Mouse (Mus musculus): ENCODE data around the gene Rtp1. TPM values are rescaled to one million over a fixed set of nuclear protein-coding genes. Genes with fewer than 3 reads are reported as not detected.

Gene Rtp1
- total and polyA plus RNA-seq, 3 experiments, result 0.05 TPM; not detected in 2

GRCm38 (mm10) chr16:23403008-23403755 lies 25.8 kb upstream of the Rtp1 start:
- H3K36me3 ChIP-seq (replicated peaks), result no peaks in the 10 kb centered on the region
- no peak for ATAC-seq (ENCODE audit: extremely low read depth, insufficient number of reproducible peaks, low FRiP score, poor library complexity, severe bottlenecking)
- TF ChIP-seq GATA1 (IDR thresholded peaks at IDR 0.05; ENCODE audit: borderline replicate concordance, low read length) (no peak), CTCF (IDR thresholded peaks at IDR 0.05; ENCODE audit: low read depth, low read length) (0 out of 2 replicates have a peak, but pooled peaks have one; percentile 19)

GRCm38 (mm10) chr16:23412930-23413329 lies 16.0 kb upstream of the Rtp1 start:
- DNase-seq (ENCODE audit: low spot score) (no peak), ATAC-seq (ENCODE audit: extremely low read depth, insufficient number of reproducible peaks, low FRiP score, poor library complexity, severe bottlenecking) (no peak)
- Histone ChIP-seq H3K4me1 (ENCODE audit: insufficient read depth, low read depth, low read length) (no peaks in the 10 kb centered on the region), H3K9me3 (replicated peaks) (no peaks in the 10 kb centered on the region), H3K36me3 (replicated peaks) (no peaks in the 10 kb centered on the region), H3K27me3 (ENCODE audit: insufficient read depth, low read length) (no peaks in the 10 kb centered on the region), H3K4me3 (ENCODE audit: low read depth, low read length) (no peak overlapping the region)
- TF ChIP-seq GATA1 (IDR thresholded peaks at IDR 0.05; ENCODE audit: borderline replicate concordance, low read length) (no peak), CTCF (IDR thresholded peaks at IDR 0.05; ENCODE audit: low read depth, low read length) (no peak), POLR2AphosphoS5 (IDR thresholded peaks at IDR 0.05; ENCODE audit: insufficient replicate concordance, low read depth, low read length) (no peak), TAL1 (conservative IDR thresholded peaks at IDR 0.05; ENCODE audit: low read depth, low read length) (no peak), GATA2 (IDR thresholded peaks at IDR 0.05; ENCODE audit: borderline replicate concordance, low read depth, low read length) (no peak)

More at GRCm38 (mm10) chr16:23403008-23403755, 25.8 kb upstream of the Rtp1 start:
- Histone ChIP-seq H3K27me3 (ENCODE audit: insufficient read depth, low read length) (no peaks in the 10 kb centered on the region; the same call in 1 of the 2 replicates), H3K4me1 (ENCODE audit: insufficient read depth, low read depth, low read length) (peaks cover 34% of the 10 kb centered on the region), H3K9me3 (replicated peaks) (0 out of 2 replicates have a peak, but pooled peaks cover 2% of the 10 kb centered on the region), H3K4me3 (ENCODE audit: low read depth, low read length) (no peak overlapping the region)
- peak; percentile 6 for DNase-seq (ENCODE audit: low spot score)

GRCm38 (mm10) chr16:23416261-23416656 lies 12.7 kb upstream of the Rtp1 start:
- ATAC-seq (ENCODE audit: extremely low read depth, insufficient number of reproducible peaks, low FRiP score, poor library complexity, severe bottlenecking), result no peak
- Histone ChIP-seq H3K9me3 (replicated peaks) (no peaks in the 10 kb centered on the region), H3K4me3 (ENCODE audit: low read depth, low read length) (no peak overlapping the region), H3K36me3 (replicated peaks) (no peaks in the 10 kb centered on the region), H3K4me1 (ENCODE audit: insufficient read depth, low read depth, low read length) (no peaks in the 10 kb centered on the region), H3K27me3 (ENCODE audit: insufficient read depth, low read length) (no peaks in the 10 kb centered on the region)
- no peak for TF ChIP-seq GATA1 (IDR thresholded peaks at IDR 0.05; ENCODE audit: borderline replicate concordance, low read length)
- TF ChIP-seq POLR2AphosphoS5 (IDR thresholded peaks at IDR 0.05; ENCODE audit: insufficient replicate concordance, low read depth, low read length), result no peak
- TF ChIP-seq GATA2 (IDR thresholded peaks at IDR 0.05; ENCODE audit: borderline replicate concordance, low read depth, low read length), result no peak
- no peak for TF ChIP-seq CTCF (IDR thresholded peaks at IDR 0.05; ENCODE audit: low read depth, low read length)
- TF ChIP-seq TAL1 (conservative IDR thresholded peaks at IDR 0.05; ENCODE audit: low read depth, low read length), result no peak
- no peak for DNase-seq (ENCODE audit: low spot score)

GRCm38 (mm10) chr16:23416657-23417293 lies 12.2 kb upstream of the Rtp1 start:
- H3K36me3 ChIP-seq (replicated peaks), result no peaks in the 10 kb centered on the region
- ATAC-seq (ENCODE audit: extremely low read depth, insufficient number of reproducible peaks, low FRiP score, poor library complexity, severe bottlenecking) (no peak), DNase-seq (ENCODE audit: low spot score) (no peak)
- TF ChIP-seq POLR2AphosphoS5 (IDR thresholded peaks at IDR 0.05; ENCODE audit: insufficient replicate concordance, low read depth, low read length) (no peak), GATA2 (IDR thresholded peaks at IDR 0.05; ENCODE audit: borderline replicate concordance, low read depth, low read length) (no peak), TAL1 (conservative IDR thresholded peaks at IDR 0.05; ENCODE audit: low read depth, low read length) (no peak), GATA1 (IDR thresholded peaks at IDR 0.05; ENCODE audit: borderline replicate concordance, low read length) (no peak), CTCF (IDR thresholded peaks at IDR 0.05; ENCODE audit: low read depth, low read length) (no peak)
- H3K9me3 ChIP-seq (replicated peaks), result no peaks in the 10 kb centered on the region
- H3K4me3 ChIP-seq (ENCODE audit: low read depth, low read length), result no peak overlapping the region
- no peaks in the 10 kb centered on the region for H3K27me3 ChIP-seq (ENCODE audit: insufficient read depth, low read length)
- no peaks in the 10 kb centered on the region for H3K4me1 ChIP-seq (ENCODE audit: insufficient read depth, low read depth, low read length)

- H3K4me1 ChIP-seq (ENCODE audit: insufficient read depth, low read depth, low read length), result no peaks in the 10 kb centered on the region
- TF ChIP-seq GATA2 (IDR thresholded peaks at IDR 0.05; ENCODE audit: borderline replicate concordance, low read depth, low read length) (no peak), CTCF (IDR thresholded peaks at IDR 0.05; ENCODE audit: low read depth, low read length) (no peak), TAL1 (conservative IDR thresholded peaks at IDR 0.05; ENCODE audit: low read depth, low read length) (no peak), GATA1 (IDR thresholded peaks at IDR 0.05; ENCODE audit: borderline replicate concordance, low read length) (no peak), POLR2AphosphoS5 (IDR thresholded peaks at IDR 0.05; ENCODE audit: insufficient replicate concordance, low read depth, low read length) (no peak)
- no peaks in the 10 kb centered on the region for H3K36me3 ChIP-seq (replicated peaks)
- no peak for DNase-seq (ENCODE audit: low spot score)
- H3K4me3 ChIP-seq (ENCODE audit: low read depth, low read length), result no peak overlapping the region
- no peak for ATAC-seq (ENCODE audit: extremely low read depth, insufficient number of reproducible peaks, low FRiP score, poor library complexity, severe bottlenecking)
- H3K27me3 ChIP-seq (ENCODE audit: insufficient read depth, low read length), result no peaks in the 10 kb centered on the region
- H3K9me3 ChIP-seq (replicated peaks), result no peaks in the 10 kb centered on the region
Observed at GRCm38 (mm10) chr16:23417456-23418240, 11.3 kb upstream of the Rtp1 start.

GRCm38 (mm10) chr16:23419565-23420085 lies 9.3 kb upstream of the Rtp1 start:
- Histone ChIP-seq H3K9me3 (replicated peaks) (no peaks in the 10 kb centered on the region), H3K4me3 (ENCODE audit: low read depth, low read length) (no peak overlapping the region), H3K27me3 (ENCODE audit: insufficient read depth, low read length) (no peaks in the 10 kb centered on the region), H3K36me3 (replicated peaks) (no peaks in the 10 kb centered on the region), H3K4me1 (ENCODE audit: insufficient read depth, low read depth, low read length) (no peaks in the 10 kb centered on the region)
- DNase-seq (ENCODE audit: low spot score) (no peak), ATAC-seq (ENCODE audit: extremely low read depth, insufficient number of reproducible peaks, low FRiP score, poor library complexity, severe bottlenecking) (no peak)
- TF ChIP-seq CTCF (IDR thresholded peaks at IDR 0.05; ENCODE audit: low read depth, low read length) (no peak), GATA1 (IDR thresholded peaks at IDR 0.05; ENCODE audit: borderline replicate concordance, low read length) (no peak), POLR2AphosphoS5 (IDR thresholded peaks at IDR 0.05; ENCODE audit: insufficient replicate concordance, low read depth, low read length) (no peak), TAL1 (conservative IDR thresholded peaks at IDR 0.05; ENCODE audit: low read depth, low read length) (no peak), GATA2 (IDR thresholded peaks at IDR 0.05; ENCODE audit: borderline replicate concordance, low read depth, low read length) (no peak)
